Mouse (Mus musculus) cerebellum, postnatal 36 days (tissue): ENCODE data around the gene Leap2.

Experiments
- DNase-seq, 2 experiments: peaks; one replicate each; pipeline ENCODE4 v3.0.0; 2021 to 2022; ENCODE audit warnings: mixed read lengths in 2 of 2

Leap2 gene

GRCm38 (mm10) chr11:53423036-53423435 is at the start of gene Leap2:
Gene Leap2, minus strand, starts transcription at chr11:53423170.
- no peak for DNase-seq

- no peak for DNase-seq
These were observed 49.7 kb upstream of the Leap2 start for GRCm38 (mm10) chr11:53472709-53473108.

GRCm38 (mm10) chr11:53469968-53470695 is 47.2 kb upstream of the Leap2 start, which contains the start of gene Gm9837:
Gene Gm9837, minus strand, starts transcription at chr11:53470479.
- peak; percentile 94 to 97 for DNase-seq

- DNase-seq, result no peak
These were observed 46.5 kb upstream of the Leap2 start for GRCm38 (mm10) chr11:53469294-53469967.

GRCm38 (mm10) chr11:53466231-53466971 is 43.4 kb upstream of the Leap2 start:
- DNase-seq, result peak; percentile 91 to 92

- peak in 1 of 2 experiments; percentile 26 for DNase-seq
These were observed 40.8 kb upstream of the Leap2 start for GRCm38 (mm10) chr11:53463551-53464424.

- DNase-seq, result no peak
These were observed 38.8 kb upstream of the Leap2 start for GRCm38 (mm10) chr11:53461727-53462126.

- DNase-seq, result no peak
These were observed 37.2 kb upstream of the Leap2 start for GRCm38 (mm10) chr11:53460192-53460591.

GRCm38 (mm10) chr11:53458996-53459395 is 36.0 kb upstream of the Leap2 start:
- no peak for DNase-seq

GRCm38 (mm10) chr11:53457372-53457954 is 34.5 kb upstream of the Leap2 start:
- DNase-seq, result no peak

- DNase-seq, result peak; percentile 44 to 46
These were observed 33.8 kb upstream of the Leap2 start, which contains the start of the genes Gm10447 and Shroom1 for GRCm38 (mm10) chr11:53456474-53457371. Gene Gm10447, minus strand, starts transcription at chr11:53457110. Gene Shroom1, plus strand, starts transcription at chr11:53457205.

GRCm38 (mm10) chr11:53453031-53453430 is 30.1 kb upstream of the Leap2 start:
- no peak for DNase-seq

- DNase-seq, result peak; percentile 59 to 60
These were observed 29.4 kb upstream of the Leap2 start for GRCm38 (mm10) chr11:53452396-53452795.

GRCm38 (mm10) chr11:53451361-53451760 is 28.4 kb upstream of the Leap2 start:
- no peak for DNase-seq

- DNase-seq, result no peak
These were observed 27.2 kb upstream of the Leap2 start for GRCm38 (mm10) chr11:53450070-53450705.

GRCm38 (mm10) chr11:53448529-53448928 is 25.6 kb upstream of the Leap2 start:
- peak; percentile 96 to 99 for DNase-seq

GRCm38 (mm10) chr11:53447996-53448395 is 25.0 kb upstream of the Leap2 start:
- no peak for DNase-seq

GRCm38 (mm10) chr11:53446183-53446582 is 23.2 kb upstream of the Leap2 start:
- DNase-seq, result no peak

GRCm38 (mm10) chr11:53445562-53445961 is 22.6 kb upstream of the Leap2 start:
- DNase-seq, result no peak

GRCm38 (mm10) chr11:53443861-53444260 is 20.9 kb upstream of the Leap2 start:
- DNase-seq, result peak; percentile 48 to 53
